Mouse (Mus musculus): Measurements from ENCODE around the gene Bcl6.

GRCm38 (mm10) chr16:23980201-23980870 lies 8.3 kb downstream of the Bcl6 start:
- TF ChIP-seq CTCF (IDR thresholded peaks at IDR 0.05; ENCODE audit: insufficient read depth, low read length), result no peak
- no peak for TF ChIP-seq POLR2A (IDR thresholded peaks at IDR 0.05; ENCODE audit: borderline replicate concordance, extremely low read depth, low read depth, low read length)
